Mouse (Mus musculus) heart, adult 2 months (tissue): ENCODE results near the gene Plekhj1. TPM values are rescaled to one million over a fixed set of nuclear protein-coding genes. Genes with fewer than 3 reads are reported as not detected.
A peak's percentile ranks its signal among the peaks of the same experiment; 100 is the strongest.

Experiments
- DNase-seq, 2 experiments: peaks; one replicate each; pipeline ENCODE4 v3.0.0; 2021
- H3K27ac ChIP-seq: fragments of 200-600 bp; 2 replicates; pipeline ENCODE4 v1.8.1; 2022
- H3K27me3 ChIP-seq: fragments of 200-500 bp; 2 replicates; pipeline ENCODE4 v1.6.1; 2012; ENCODE audit warnings: mild to moderate bottlenecking, low read length, inconsistent platforms, mixed read lengths; ENCODE audit not compliant: control insufficient read depth, insufficient read depth
- H3K36me3 ChIP-seq: fragments of 200-500 bp; 2 replicates; pipeline ENCODE4 v1.6.1; 2012; ENCODE audit warnings: low read length, inconsistent platforms; ENCODE audit not compliant: control insufficient read depth, insufficient read depth
- H3K4me1 ChIP-seq: fragments of 200-500 bp; 2 replicates; pipeline ENCODE4 v1.6.1; 2011; ENCODE audit warnings: low read length; ENCODE audit not compliant: control insufficient read depth, insufficient read depth
- H3K4me3 ChIP-seq: fragments of 200-600 bp; 2 replicates; pipeline ENCODE4 v1.8.1; 2022
- H3K79me2 ChIP-seq: fragments of 200-500 bp; replicated peaks from 2 replicates; pipeline ENCODE4 v1.6.1; 2012; ENCODE audit warnings: mild to moderate bottlenecking, inconsistent platforms, low read length, moderate library complexity, mixed read lengths; ENCODE audit not compliant: control insufficient read depth, insufficient read depth
- H3K9ac ChIP-seq: fragments of 200-500 bp; 2 replicates; pipeline ENCODE4 v1.6.1; 2012; ENCODE audit warnings: low read depth, mild to moderate bottlenecking, control low read depth, inconsistent platforms, low read length, mixed read lengths
- CTCF ChIP-seq: fragments of 200-600 bp; IDR thresholded peaks from 2 replicates; pipeline ENCODE4 v1.8.1; 2022; ENCODE audit warnings: antibody characterized with exemption, mild to moderate bottlenecking, moderate library complexity
- EP300 ChIP-seq: fragments of 200-500 bp; IDR thresholded peaks from 2 replicates; pipeline ENCODE4 v1.6.1; 2011; ENCODE audit warnings: low read depth, low read length, control low read depth; ENCODE audit not compliant: insufficient read depth
- POLR2A ChIP-seq: fragments of 200-500 bp; IDR thresholded peaks from 2 replicates; pipeline ENCODE4 v1.6.1; 2011; ENCODE audit warnings: mild to moderate bottlenecking, low read depth, low read length, control low read depth; ENCODE audit not compliant: insufficient read depth
- WGBS: fragments of 180-500 bp; shearing (Covaris S2); methylation state at CpG from one replicate; pipeline ENCODE4 v1.1.7; 2018; 5-methylcytosine and 5-hydroxymethylcytosine counted together
- intact Hi-C: fragments of 180-260 bp; cut with DNase I; formaldehyde crosslinking; loops from one replicate; pipeline ENCODE4 v1.15.1; 2025
- polyA plus RNA-seq: library from polyadenylated mRNA; depleted of rRNA; stranded (reverse); fragments of >200 nt; gene quantifications from 2 replicates; pipeline ENCODE4 v1.2.3, GENCODE M21; 2012
- total RNA-seq, 2 experiments: library from RNA; stranded (reverse); gene quantifications; 2 replicates each; pipeline ENCODE4 v1.2.3; 2021

The Plekhj1 gene
- total and polyA plus RNA-seq, 3 experiments = 28.9 to 33.0 (median 29.7) TPM

- Histone ChIP-seq H3K36me3 (no peaks in the 10 kb centered on the region), H3K4me3 (no peak overlapping the region), H3K27ac (no peak overlapping the region; the same call in 1 of the 2 replicates), H3K27me3 (no peaks in the 10 kb centered on the region), H3K4me1 (no peaks in the 10 kb centered on the region; the same call in 1 of the 2 replicates), H3K79me2 (no peaks in the 10 kb centered on the region), H3K9ac (no peak overlapping the region)
- no peak for DNase-seq
- 74% methylated on average over 19 of the region's 19 CpGs for WGBS
- intact Hi-C loops = no loop called here
- TF ChIP-seq POLR2A = no peak
- TF ChIP-seq CTCF = no peak
- TF ChIP-seq EP300 = no peak
Measured at GRCm38 (mm10) chr10:80790761-80791404, 7.5 kb downstream of the Plekhj1 start.

- no peak overlapping the region; the same call in 1 of the 2 replicates for H3K4me3 ChIP-seq
- peak overlapping the region; percentile 27; the same call in 1 of the 2 replicates for H3K9ac ChIP-seq
- TF ChIP-seq EP300 (peak; percentile 85; the same call in 1 of the 2 replicates), POLR2A (no peak), CTCF (no peak)
- intact Hi-C loops = no loop called here
- 47% methylated on average over 2 of the region's 2 CpGs for WGBS
- no peaks in the 10 kb centered on the region for H3K79me2 ChIP-seq
- no peaks in the 10 kb centered on the region for H3K36me3 ChIP-seq
- no peaks in the 10 kb centered on the region for H3K27me3 ChIP-seq
- DNase-seq = peak in 1 of 2 experiments; percentile 70
- no peaks in the 10 kb centered on the region; the same call in 1 of the 2 replicates for H3K4me1 ChIP-seq
- H3K27ac ChIP-seq = peak overlapping the region; percentile 78
Measured at GRCm38 (mm10) chr10:80787517-80787916, 10.9 kb downstream of the Plekhj1 start.

- intact Hi-C loops = no loop called here
- Histone ChIP-seq H3K27ac (no peak overlapping the region), H3K79me2 (no peaks in the 10 kb centered on the region), H3K27me3 (no peaks in the 10 kb centered on the region), H3K36me3 (no peaks in the 10 kb centered on the region), H3K4me3 (no peak overlapping the region), H3K4me1 (no peaks in the 10 kb centered on the region; the same call in 1 of the 2 replicates), H3K9ac (no peak overlapping the region)
- whole genome bisulfite sequencing = 85% methylated on average over 11 of the region's 11 CpGs
- TF ChIP-seq POLR2A (no peak), CTCF (no peak), EP300 (no peak)
- DNase-seq = no peak
Measured at GRCm38 (mm10) chr10:80785963-80786362, 12.5 kb downstream of the Plekhj1 start.

- H3K79me2 ChIP-seq = no peaks in the 10 kb centered on the region
- peak in 1 of 2 experiments; percentile 55 for DNase-seq
- H3K4me1 ChIP-seq = no peaks in the 10 kb centered on the region; the same call in 1 of the 2 replicates
- TF ChIP-seq CTCF (no peak), POLR2A (no peak), EP300 (no peak)
- H3K27me3 ChIP-seq = no peaks in the 10 kb centered on the region
- WGBS = 55% methylated on average over 12 of the region's 12 CpGs
- H3K4me3 ChIP-seq = no peak overlapping the region
- no peaks in the 10 kb centered on the region for H3K36me3 ChIP-seq
- intact Hi-C loops = no loop called here
- H3K27ac ChIP-seq = peak overlapping the region; percentile 60
- no peak overlapping the region for H3K9ac ChIP-seq
Measured at GRCm38 (mm10) chr10:80784871-80785270, 13.6 kb downstream of the Plekhj1 start.

- intact Hi-C loops = no loop called here
- WGBS = 97% methylated on average over 2 of the region's 2 CpGs
- TF ChIP-seq EP300 (no peak), POLR2A (no peak), CTCF (no peak)
- Histone ChIP-seq H3K79me2 (no peaks in the 10 kb centered on the region), H3K27ac (peak overlapping the region; percentile 27), H3K4me1 (no peaks in the 10 kb centered on the region; the same call in 1 of the 2 replicates), H3K27me3 (no peaks in the 10 kb centered on the region), H3K36me3 (no peaks in the 10 kb centered on the region), H3K9ac (no peak overlapping the region), H3K4me3 (no peak overlapping the region)
- DNase-seq = no peak
Measured at GRCm38 (mm10) chr10:80784302-80784701, 14.1 kb downstream of the Plekhj1 start.

- no peak for TF ChIP-seq POLR2A
- no peak for TF ChIP-seq CTCF
- no peak for TF ChIP-seq EP300
- Histone ChIP-seq H3K9ac (no peak overlapping the region), H3K79me2 (no peaks in the 10 kb centered on the region), H3K4me1 (peaks cover 6% of the 10 kb centered on the region), H3K4me3 (no peak overlapping the region), H3K27me3 (no peaks in the 10 kb centered on the region), H3K36me3 (no peaks in the 10 kb centered on the region), H3K27ac (no peak overlapping the region)
- intact Hi-C loops = no loop called here
- no peak for DNase-seq
Measured at GRCm38 (mm10) chr10:80779565-80779964, 18.9 kb downstream of the Plekhj1 start.
